Mouse (Mus musculus) megakaryocyte, embryonic 14.5 days (primary cell): ENCODE results near the gene Pde6b.

ENCODE experiments used
- FLI1 ChIP-seq: IDR thresholded peaks from 2 replicates; pipeline ENCODE4 v1.6.1; 2012; ENCODE audit warnings: low read length, inconsistent platforms, mixed read lengths
- GATA1 ChIP-seq: IDR thresholded peaks from 3 replicates; pipeline ENCODE4 v1.6.1; 2012; ENCODE audit warnings: mixed read lengths, low read length, inconsistent platforms, borderline replicate concordance

DNA sequence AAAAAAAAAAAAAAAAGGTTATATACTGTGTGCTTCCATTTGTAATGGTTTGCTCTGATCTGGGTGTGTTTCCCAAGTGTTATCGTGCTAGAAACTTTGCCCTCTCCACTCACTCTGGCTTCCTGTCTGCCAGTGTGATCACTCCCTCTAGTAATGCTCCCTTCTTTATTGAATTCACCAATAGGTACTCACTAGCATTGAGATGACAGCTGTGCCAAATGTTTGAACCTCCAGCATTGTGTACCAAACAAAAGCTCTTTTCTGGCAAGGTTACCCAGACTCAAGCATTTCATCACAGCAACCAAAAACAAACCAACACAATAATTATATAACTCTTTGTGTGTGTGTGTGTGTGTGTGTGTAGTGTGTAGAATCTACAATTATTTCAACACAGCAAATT, 63.4 kb downstream of the Pde6b start:
- no peak for TF ChIP-seq GATA1
- no peak for TF ChIP-seq FLI1
